14 mouse cellular contexts compared by ENCODE assay signal in genomic region chr6:113336852-113337620, GRCm38 (mm10). TPM values are rescaled to one million over a fixed set of nuclear protein-coding genes. Genes with fewer than 3 reads are reported as not detected.
A peak's percentile ranks its signal among the peaks of the same experiment; 100 is the strongest.
DNase-seq lines count a peak whose midpoint lies in the region; ATAC-seq and TF ChIP-seq lines count a peak whose summit lies in the region.
"Had no signal": no experiment of that assay in that cellular context is flagged by ENCODE, and none has a peak within 500 bp of the region (broad histone marks: within the 10 kb centered on the region; RNA-seq: fewer than 3 reads in every experiment).

No protein-coding gene starts in this region.

- ATAC-seq in hindbrain, postnatal 0 days = no peak
- no peak for ATAC-seq in hindbrain, embryonic 12.5 days (ENCODE audit: low FRiP score)
- ATAC-seq in lung, postnatal 0 days = no peak
- no peak for ATAC-seq in forebrain, embryonic 16.5 days
- no peak for ATAC-seq in forebrain, embryonic 12.5 days (ENCODE audit: low FRiP score)
- ATAC-seq: midbrain, embryonic 15.5 days had no signal

- no peak for TF ChIP-seq CTCF in hindbrain, postnatal 0 days (IDR thresholded peaks at IDR 0.05; ENCODE audit: low read depth)
- TF ChIP-seq CTCF in lung, postnatal 0 days (IDR thresholded peaks at IDR 0.05) = no peak

- no peak overlapping the region for H3K27ac ChIP-seq in hindbrain, postnatal 0 days
- no peak overlapping the region for H3K27ac ChIP-seq in hindbrain, embryonic 12.5 days
- no peak overlapping the region for H3K27ac ChIP-seq in lung, postnatal 0 days (ENCODE audit: low read length)
- H3K27ac ChIP-seq in forebrain, embryonic 16.5 days (ENCODE audit: low read length) = no peak overlapping the region
- H3K27ac ChIP-seq in forebrain, embryonic 12.5 days = no peak overlapping the region
- H3K27ac ChIP-seq: embryonic facial prominence, embryonic 10.5 days; forebrain, embryonic 10.5 days; midbrain, embryonic 15.5 days had no signal

- 45% methylated on average over 8 of the region's 8 CpGs for WGBS in hindbrain, postnatal 0 days
- 79% methylated on average over 8 of the region's 8 CpGs for WGBS in hindbrain, embryonic 12.5 days
- WGBS in lung, postnatal 0 days = 36% methylated on average over 8 of the region's 8 CpGs
- 67% methylated on average over 8 of the region's 8 CpGs for WGBS in forebrain, embryonic 16.5 days
- 80% methylated on average over 8 of the region's 8 CpGs for WGBS in forebrain, embryonic 12.5 days

- TF ChIP-seq EP300 in lung, postnatal 0 days (IDR thresholded peaks at IDR 0.05) = no peak

- no peak overlapping the region for H3K9ac ChIP-seq in hindbrain, postnatal 0 days (replicated peaks; ENCODE audit: low read length)
- H3K9ac ChIP-seq in hindbrain, embryonic 12.5 days = no peak overlapping the region
- no peak overlapping the region for H3K9ac ChIP-seq in lung, postnatal 0 days (replicated peaks; ENCODE audit: low read depth)
- H3K9ac ChIP-seq in forebrain, embryonic 16.5 days (replicated peaks; ENCODE audit: low read depth, low read length) = no peak overlapping the region
- no peak overlapping the region for H3K9ac ChIP-seq in forebrain, embryonic 12.5 days
- H3K9ac ChIP-seq: midbrain, embryonic 15.5 days had no signal

- no peaks in the 10 kb centered on the region for H3K27me3 ChIP-seq in hindbrain, postnatal 0 days (ENCODE audit: insufficient read depth, low read length)
- H3K27me3 ChIP-seq in hindbrain, embryonic 12.5 days = no peaks in the 10 kb centered on the region
- H3K27me3 ChIP-seq in lung, postnatal 0 days (replicated peaks; ENCODE audit: insufficient read depth, low read length) = no peaks in the 10 kb centered on the region
- H3K27me3 ChIP-seq in forebrain, embryonic 16.5 days (replicated peaks; ENCODE audit: control insufficient read depth, insufficient read depth, low read length) = no peaks in the 10 kb centered on the region
- no peaks in the 10 kb centered on the region for H3K27me3 ChIP-seq in forebrain, embryonic 12.5 days
- H3K27me3 ChIP-seq: midbrain, embryonic 15.5 days had no signal

- no peaks in the 10 kb centered on the region for H3K9me3 ChIP-seq in hindbrain, postnatal 0 days (ENCODE audit: low read length)
- no peaks in the 10 kb centered on the region for H3K9me3 ChIP-seq in hindbrain, embryonic 12.5 days (replicated peaks)
- H3K9me3 ChIP-seq in lung, postnatal 0 days (ENCODE audit: low read length) = no peaks in the 10 kb centered on the region
- H3K9me3 ChIP-seq in forebrain, embryonic 16.5 days (ENCODE audit: control insufficient read depth, low read length) = no peaks in the 10 kb centered on the region
- no peaks in the 10 kb centered on the region for H3K9me3 ChIP-seq in forebrain, embryonic 12.5 days
- H3K9me3 ChIP-seq: embryonic facial prominence, embryonic 10.5 days; forebrain, embryonic 10.5 days; midbrain, embryonic 15.5 days had no signal

- peaks cover 36% of the 10 kb centered on the region for H3K36me3 ChIP-seq in hindbrain, postnatal 0 days (ENCODE audit: insufficient read depth, low read length)
- peaks cover 58% of the 10 kb centered on the region for H3K36me3 ChIP-seq in hindbrain, embryonic 12.5 days
- peaks cover 25% of the 10 kb centered on the region; the same call in 1 of the 2 replicates for H3K36me3 ChIP-seq in lung, postnatal 0 days (ENCODE audit: insufficient read depth, low read length)
- H3K36me3 ChIP-seq in forebrain, embryonic 16.5 days (ENCODE audit: control insufficient read depth, insufficient read depth) = peaks cover 16% of the 10 kb centered on the region
- peaks cover 55% of the 10 kb centered on the region for H3K36me3 ChIP-seq in forebrain, embryonic 12.5 days (replicated peaks)

- no peak overlapping the region for H3K4me2 ChIP-seq in hindbrain, postnatal 0 days (ENCODE audit: low read depth, low read length)
- no peak overlapping the region for H3K4me2 ChIP-seq in hindbrain, embryonic 12.5 days (replicated peaks)
- no peak overlapping the region for H3K4me2 ChIP-seq in lung, postnatal 0 days (replicated peaks; ENCODE audit: low read depth, low read length)
- H3K4me2 ChIP-seq in forebrain, embryonic 16.5 days (ENCODE audit: low read length) = no peak overlapping the region
- H3K4me2 ChIP-seq in forebrain, embryonic 12.5 days = no peak overlapping the region
- H3K4me2 ChIP-seq: midbrain, embryonic 15.5 days had no signal

- H3K4me3 ChIP-seq in hindbrain, postnatal 0 days (ENCODE audit: low read length) = no peak overlapping the region
- H3K4me3 ChIP-seq in hindbrain, embryonic 12.5 days = no peak overlapping the region
- no peak overlapping the region for H3K4me3 ChIP-seq in lung, postnatal 0 days (ENCODE audit: low read depth, low read length)
- no peak overlapping the region for H3K4me3 ChIP-seq in forebrain, embryonic 16.5 days (replicated peaks; ENCODE audit: low read length)
- H3K4me3 ChIP-seq in forebrain, embryonic 12.5 days (replicated peaks) = no peak overlapping the region
- H3K4me3 ChIP-seq: embryonic facial prominence, embryonic 10.5 days; forebrain, embryonic 10.5 days; midbrain, embryonic 15.5 days had no signal

- DNase-seq in hindbrain, postnatal 0 days (ENCODE audit: low spot score) = peak; percentile 29
- peak; percentile 18 for DNase-seq in lung, postnatal 0 days (ENCODE audit: low spot score)
- no peak for DNase-seq in lung, postnatal 4 days
- peak; percentile 63 for DNase-seq in brain, adult 2 months (ENCODE audit: low read depth, low spot score)
- peak; percentile 39 for DNase-seq in lung, postnatal 14 days
- DNase-seq: cerebellum, adult 11 months; gastrocnemius, postnatal 25 days; right cerebral cortex, postnatal 4 days had no signal

- peaks cover 5% of the 10 kb centered on the region; the same call in 1 of the 2 replicates for H3K4me1 ChIP-seq in hindbrain, postnatal 0 days (ENCODE audit: insufficient read depth, low read length)
- peaks cover 8% of the 10 kb centered on the region for H3K4me1 ChIP-seq in hindbrain, embryonic 12.5 days
- 0 out of 2 replicates have a peak, but pooled peaks cover 10% of the 10 kb centered on the region for H3K4me1 ChIP-seq in lung, postnatal 0 days (ENCODE audit: insufficient read depth, low read depth, low read length)
- H3K4me1 ChIP-seq in forebrain, embryonic 16.5 days (replicated peaks; ENCODE audit: control insufficient read depth, insufficient read depth, low read length) = peaks cover 9% of the 10 kb centered on the region
- H3K4me1 ChIP-seq in forebrain, embryonic 12.5 days = peaks cover 4% of the 10 kb centered on the region; the same call in 1 of the 2 replicates

RNA-seq across cellular contexts. Expression of gene Camk1, which starts 6.7 kb away (rescaled TPM):
- total RNA-seq in hindbrain, postnatal 0 days (2014; rRNA removed) = 96.5 and 105 TPM in 2 replicates
- 109 and 111 TPM in 2 replicates for polyA plus RNA-seq in hindbrain, postnatal 0 days (2015; fragmentation: Nextera tagmentation; extraction: Ambion mirVana)
- 72.5 and 78.4 TPM in 2 replicates for polyA plus RNA-seq in hindbrain, embryonic 12.5 days (2016; fragmentation: Nextera tagmentation; extraction: Ambion mirVana)
- 110 and 129 TPM in 2 replicates for polyA plus RNA-seq in lung, postnatal 0 days (2015; fragmentation: Nextera tagmentation; extraction: Ambion mirVana)
- polyA plus RNA-seq in forebrain, embryonic 16.5 days (2015; fragmentation: Nextera tagmentation; extraction: Ambion mirVana) = 78.9 and 99.3 TPM in 2 replicates
- 57.9 and 59.1 TPM in 2 replicates for polyA plus RNA-seq in forebrain, embryonic 12.5 days (2016; fragmentation: Nextera tagmentation; extraction: Ambion mirVana)

RNA-seq across cellular contexts. Expression of gene Ogg1, which starts 10.3 kb away (rescaled TPM):
- 14.6 and 17.9 TPM in 2 replicates for total RNA-seq in hindbrain, postnatal 0 days (2014; rRNA removed)
- 8.6 and 8.9 TPM in 2 replicates for polyA plus RNA-seq in hindbrain, postnatal 0 days (2015; fragmentation: Nextera tagmentation; extraction: Ambion mirVana)
- polyA plus RNA-seq in hindbrain, embryonic 12.5 days (2016; fragmentation: Nextera tagmentation; extraction: Ambion mirVana) = 11.1 and 12.0 TPM in 2 replicates
- 11.7 and 12.4 TPM in 2 replicates for polyA plus RNA-seq in lung, postnatal 0 days (2015; fragmentation: Nextera tagmentation; extraction: Ambion mirVana)
- polyA plus RNA-seq in forebrain, embryonic 16.5 days (2015; fragmentation: Nextera tagmentation; extraction: Ambion mirVana) = 11.3 and 11.9 TPM in 2 replicates
- 13.6 and 13.7 TPM in 2 replicates for polyA plus RNA-seq in forebrain, embryonic 12.5 days (2016; fragmentation: Nextera tagmentation; extraction: Ambion mirVana)

RNA-seq across cellular contexts. Expression of gene Brpf1, which starts 30.1 kb away (rescaled TPM):
- total RNA-seq in hindbrain, postnatal 0 days (2014; rRNA removed) = 34.4 and 34.6 TPM in 2 replicates
- 12.3 and 12.8 TPM in 2 replicates for polyA plus RNA-seq in hindbrain, postnatal 0 days (2015; fragmentation: Nextera tagmentation; extraction: Ambion mirVana)
- 28.2 and 28.4 TPM in 2 replicates for polyA plus RNA-seq in hindbrain, embryonic 12.5 days (2016; fragmentation: Nextera tagmentation; extraction: Ambion mirVana)
- polyA plus RNA-seq in lung, postnatal 0 days (2015; fragmentation: Nextera tagmentation; extraction: Ambion mirVana) = 8.2 and 9.2 TPM in 2 replicates
- 19.9 and 20.3 TPM in 2 replicates for polyA plus RNA-seq in forebrain, embryonic 16.5 days (2015; fragmentation: Nextera tagmentation; extraction: Ambion mirVana)
- 30.6 and 34.7 TPM in 2 replicates for polyA plus RNA-seq in forebrain, embryonic 12.5 days (2016; fragmentation: Nextera tagmentation; extraction: Ambion mirVana)

RNA-seq across cellular contexts. Expression of gene Tada3, which starts 40.6 kb away (rescaled TPM):
- total RNA-seq in hindbrain, postnatal 0 days (2014; rRNA removed) = 26.2 and 33.1 TPM in 2 replicates
- polyA plus RNA-seq in hindbrain, postnatal 0 days (2015; fragmentation: Nextera tagmentation; extraction: Ambion mirVana) = 57.5 and 61.8 TPM in 2 replicates
- polyA plus RNA-seq in hindbrain, embryonic 12.5 days (2016; fragmentation: Nextera tagmentation; extraction: Ambion mirVana) = 64.5 and 66.0 TPM in 2 replicates
- 33.2 and 36.7 TPM in 2 replicates for polyA plus RNA-seq in lung, postnatal 0 days (2015; fragmentation: Nextera tagmentation; extraction: Ambion mirVana)
- polyA plus RNA-seq in forebrain, embryonic 16.5 days (2015; fragmentation: Nextera tagmentation; extraction: Ambion mirVana) = 83.3 and 88.8 TPM in 2 replicates
- 67.6 and 70.7 TPM in 2 replicates for polyA plus RNA-seq in forebrain, embryonic 12.5 days (2016; fragmentation: Nextera tagmentation; extraction: Ambion mirVana)

RNA-seq across cellular contexts. Expression of gene Arpc4, which starts 40.9 kb away (rescaled TPM):
- total RNA-seq in hindbrain, postnatal 0 days (2014; rRNA removed) = 178 and 195 TPM in 2 replicates
- 475 and 479 TPM in 2 replicates for polyA plus RNA-seq in hindbrain, postnatal 0 days (2015; fragmentation: Nextera tagmentation; extraction: Ambion mirVana)
- 363 and 371 TPM in 2 replicates for polyA plus RNA-seq in hindbrain, embryonic 12.5 days (2016; fragmentation: Nextera tagmentation; extraction: Ambion mirVana)
- 349 and 358 TPM in 2 replicates for polyA plus RNA-seq in lung, postnatal 0 days (2015; fragmentation: Nextera tagmentation; extraction: Ambion mirVana)
- 407 and 414 TPM in 2 replicates for polyA plus RNA-seq in forebrain, embryonic 16.5 days (2015; fragmentation: Nextera tagmentation; extraction: Ambion mirVana)
- polyA plus RNA-seq in forebrain, embryonic 12.5 days (2016; fragmentation: Nextera tagmentation; extraction: Ambion mirVana) = 327 and 333 TPM in 2 replicates

Comparison
In these comparisons a context has a peak if more than half of its experiments do, and no peak if none do; other contexts are left out.
1. DNase-seq: peak in hindbrain, postnatal 0 days (single experiment), lung, postnatal 0 days (single experiment), brain, adult 2 months (single experiment) and lung, postnatal 14 days (single experiment); none in lung, postnatal 4 days (0 of 2).